Mouse (Mus musculus) kidney, embryonic 14.5 days (tissue): ENCODE measurements around the gene Alg12. TPM values are rescaled to one million over a fixed set of nuclear protein-coding genes. Genes with fewer than 3 reads are reported as not detected.

Experiments
- ATAC-seq: fragments of 200-750 bp; cut with Nextera tagmentation; 2 replicates; pipeline ENCODE4 v1.8.0; 2017; ENCODE audit warnings: moderate number of reproducible peaks, mild to moderate bottlenecking, moderate TSS enrichment, moderate library complexity; ENCODE audit not compliant: low FRiP score, low TSS enrichment
- H3K27ac ChIP-seq: fragments of 300-500 bp; sonication (generic); 2 replicates; pipeline ENCODE4 v1.5.1; 2014; ENCODE audit warnings: low read depth, mild to moderate bottlenecking, low read length, moderate library complexity, mixed read lengths
- H3K27me3 ChIP-seq: fragments of 300-500 bp; sonication (generic); 2 replicates; pipeline ENCODE4 v1.6.1; 2014; ENCODE audit warnings: mild to moderate bottlenecking, low read length; ENCODE audit not compliant: control insufficient read depth, insufficient read depth
- H3K36me3 ChIP-seq: fragments of 300-500 bp; sonication (generic); 2 replicates; pipeline ENCODE4 v1.6.1; 2014; ENCODE audit warnings: low read length, mixed read lengths; ENCODE audit not compliant: control insufficient read depth, insufficient read depth
- H3K4me1 ChIP-seq: fragments of 300-500 bp; sonication (generic); 2 replicates; pipeline ENCODE4 v1.6.1; 2014; ENCODE audit warnings: low read length, mixed read lengths; ENCODE audit not compliant: control insufficient read depth, insufficient read depth
- H3K4me2 ChIP-seq: fragments of 300-500 bp; sonication (generic); replicated peaks from 2 replicates; pipeline ENCODE4 v1.6.1; 2014; ENCODE audit warnings: low read depth, mild to moderate bottlenecking, low read length
- H3K4me3 ChIP-seq: fragments of 300-500 bp; sonication (generic); 2 replicates; pipeline ENCODE4 v1.5.1; 2014; ENCODE audit warnings: mild to moderate bottlenecking, low read length
- H3K9ac ChIP-seq: fragments of 300-500 bp; sonication (generic); 2 replicates; pipeline ENCODE4 v1.6.1; 2014; ENCODE audit warnings: low read depth, mild to moderate bottlenecking, low read length, moderate library complexity
- H3K9me3 ChIP-seq: fragments of 300-500 bp; sonication (generic); 2 replicates; pipeline ENCODE4 v1.6.1; 2016; ENCODE audit warnings: low read length; ENCODE audit not compliant: control insufficient read depth
- WGBS: fragments of 180-500 bp; shearing (Covaris S2); extraction: QIAGEN DNeasy Blood & Tissue Kit; methylation state at CpG from one replicate; pipeline ENCODE4 v1.1.7; 2014; 5-methylcytosine and 5-hydroxymethylcytosine counted together
- polyA plus RNA-seq: library from polyadenylated mRNA; unstranded; fragments of >200 nt; fragmentation: Nextera tagmentation; extraction: Ambion mirVana; gene quantifications from 2 replicates; pipeline ENCODE4 v1.2.1, GENCODE M21; 2014

Gene Alg12
- polyA plus RNA-seq, result 8.6 and 13.7 TPM in 2 replicates

GRCm38 (mm10) chr15:88819026-88819905, at the start of gene Alg12, which contains the start of gene Creld2:
Gene Alg12, minus strand, starts transcription at chr15:88819318.
Gene Creld2, plus strand, starts transcription at chr15:88819646.
- peak within 1 kb of the TSS; percentile 78 for H3K9ac ChIP-seq
- peaks cover 35% of the 10 kb centered on the region for H3K36me3 ChIP-seq
- peak within 1 kb of the TSS; percentile 59 for H3K4me3 ChIP-seq
- WGBS, result under 1% methylated on average over 84 of the region's 88 CpGs
- H3K27me3 ChIP-seq, result no peaks in the 10 kb centered on the region
- ATAC-seq, result peak; percentile 98
- H3K4me2 ChIP-seq, result peak within 1 kb of the TSS; percentile 70
- H3K27ac ChIP-seq, result peak within 1 kb of the TSS; percentile 73; the same call in 1 of the 2 replicates
- H3K4me1 ChIP-seq, result peaks cover 11% of the 10 kb centered on the region
- no peaks in the 10 kb centered on the region for H3K9me3 ChIP-seq

- WGBS, result 74% methylated on average over 6 of the region's 6 CpGs
- Histone ChIP-seq H3K4me3 (no peak overlapping the region), H3K9me3 (no peaks in the 10 kb centered on the region), H3K27ac (peak overlapping the region; percentile 2; the same call in 1 of the 2 replicates), H3K9ac (no peak overlapping the region), H3K4me2 (no peak overlapping the region), H3K36me3 (peaks cover 28% of the 10 kb centered on the region), H3K27me3 (no peaks in the 10 kb centered on the region), H3K4me1 (peaks cover 36% of the 10 kb centered on the region)
- ATAC-seq, result no peak
These were observed 49.1 kb upstream of the Alg12 start for GRCm38 (mm10) chr15:88868024-88868742.

- Histone ChIP-seq H3K9me3 (no peaks in the 10 kb centered on the region), H3K4me2 (no peak overlapping the region), H3K27me3 (no peaks in the 10 kb centered on the region), H3K27ac (peak overlapping the region; percentile 47; the same call in 1 of the 2 replicates), H3K4me1 (peaks cover 36% of the 10 kb centered on the region), H3K36me3 (peaks cover 28% of the 10 kb centered on the region), H3K4me3 (no peak overlapping the region), H3K9ac (no peak overlapping the region)
- 18% methylated on average over 5 of the region's 5 CpGs for WGBS
- no peak for ATAC-seq
These were observed 48.4 kb upstream of the Alg12 start for GRCm38 (mm10) chr15:88867368-88868023.

GRCm38 (mm10) chr15:88866934-88867356, 47.8 kb upstream of the Alg12 start:
- Histone ChIP-seq H3K4me3 (no peak overlapping the region), H3K9me3 (no peaks in the 10 kb centered on the region), H3K27ac (peak overlapping the region; percentile 47; the same call in 1 of the 2 replicates), H3K36me3 (peaks cover 28% of the 10 kb centered on the region), H3K27me3 (no peaks in the 10 kb centered on the region), H3K9ac (no peak overlapping the region), H3K4me1 (peaks cover 36% of the 10 kb centered on the region), H3K4me2 (no peak overlapping the region)
- ATAC-seq, result no peak
- 56% methylated on average over 7 of the region's 7 CpGs for WGBS

GRCm38 (mm10) chr15:88865888-88866695, 47.0 kb upstream of the Alg12 start:
- ATAC-seq, result no peak
- peaks cover 36% of the 10 kb centered on the region for H3K4me1 ChIP-seq
- no peak overlapping the region for H3K9ac ChIP-seq
- H3K27me3 ChIP-seq, result no peaks in the 10 kb centered on the region
- peaks cover 28% of the 10 kb centered on the region for H3K36me3 ChIP-seq
- H3K4me2 ChIP-seq, result no peak overlapping the region
- no peaks in the 10 kb centered on the region for H3K9me3 ChIP-seq
- no peak overlapping the region for H3K4me3 ChIP-seq
- WGBS, result 79% methylated on average over 4 of the region's 4 CpGs
- H3K27ac ChIP-seq, result no peak overlapping the region

- Histone ChIP-seq H3K27ac (no peak overlapping the region), H3K9me3 (no peaks in the 10 kb centered on the region), H3K4me1 (peaks cover 36% of the 10 kb centered on the region), H3K36me3 (peaks cover 28% of the 10 kb centered on the region), H3K4me2 (peak overlapping the region; percentile 97), H3K27me3 (no peaks in the 10 kb centered on the region), H3K9ac (0 out of 2 replicates have a peak overlapping the region, but pooled peaks have one; percentile 90), H3K4me3 (peak overlapping the region; percentile 9; the same call in 1 of the 2 replicates)
- no peak for ATAC-seq
- WGBS, result 61% methylated on average over 14 of the region's 14 CpGs
These were observed 45.9 kb upstream of the Alg12 start for GRCm38 (mm10) chr15:88865061-88865460.

- H3K4me3 ChIP-seq, result peak overlapping the region; percentile 93
- ATAC-seq, result peak; percentile 8
- H3K9me3 ChIP-seq, result no peaks in the 10 kb centered on the region
- no peaks in the 10 kb centered on the region for H3K27me3 ChIP-seq
- peaks cover 36% of the 10 kb centered on the region for H3K4me1 ChIP-seq
- H3K4me2 ChIP-seq, result peak overlapping the region; percentile 97
- H3K36me3 ChIP-seq, result peaks cover 28% of the 10 kb centered on the region
- H3K27ac ChIP-seq, result peak overlapping the region; percentile 78
- 37% methylated on average over 22 of the region's 22 CpGs for WGBS
- peak overlapping the region; percentile 90; the same call in 1 of the 2 replicates for H3K9ac ChIP-seq
These were observed 45.3 kb upstream of the Alg12 start for GRCm38 (mm10) chr15:88864270-88865030.
